Mouse (Mus musculus) forebrain, embryonic 12.5 days (tissue): Measurements from ENCODE around the gene Gnptg. TPM values are rescaled to one million over a fixed set of nuclear protein-coding genes. Genes with fewer than 3 reads are reported as not detected.

Source experiments
- ATAC-seq: fragments of 200-750 bp; cut with Nextera tagmentation; 2 replicates; pipeline ENCODE4 v1.8.0; 2017; ENCODE audit warnings: moderate TSS enrichment; ENCODE audit not compliant: low FRiP score
- H3K27ac ChIP-seq: fragments of 300-500 bp; sonication (generic); 2 replicates; pipeline ENCODE4 v1.5.1; 2016; ENCODE audit warnings: mild to moderate bottlenecking
- H3K27me3 ChIP-seq: fragments of 300-500 bp; sonication (generic); 2 replicates; pipeline ENCODE4 v1.6.1; 2016; ENCODE audit warnings: mild to moderate bottlenecking
- H3K36me3 ChIP-seq: fragments of 300-500 bp; sonication (generic); replicated peaks from 2 replicates; pipeline ENCODE4 v1.6.1; 2016; ENCODE audit warnings: mild to moderate bottlenecking
- H3K4me1 ChIP-seq: fragments of 300-500 bp; sonication (generic); 2 replicates; pipeline ENCODE4 v1.6.1; 2016
- H3K4me2 ChIP-seq: fragments of 300-500 bp; sonication (generic); 2 replicates; pipeline ENCODE4 v1.6.1; 2016; ENCODE audit warnings: mild to moderate bottlenecking, moderate library complexity
- H3K4me3 ChIP-seq: fragments of 300-500 bp; sonication (generic); replicated peaks from 2 replicates; pipeline ENCODE4 v1.5.1; 2016; ENCODE audit warnings: mild to moderate bottlenecking
- H3K9ac ChIP-seq: fragments of 300-500 bp; sonication (generic); 2 replicates; pipeline ENCODE4 v1.6.1; 2016; ENCODE audit warnings: mild to moderate bottlenecking
- H3K9me3 ChIP-seq: fragments of 300-500 bp; sonication (generic); 2 replicates; pipeline ENCODE4 v1.6.1; 2016
- WGBS: fragments of 180-500 bp; shearing (Covaris S2); methylation state at CpG from one replicate; pipeline ENCODE4 v1.1.7; 2016; 5-methylcytosine and 5-hydroxymethylcytosine counted together
- polyA plus RNA-seq: library from polyadenylated mRNA; unstranded; fragments of >200 nt; fragmentation: Nextera tagmentation; extraction: Ambion mirVana; gene quantifications from 2 replicates; pipeline ENCODE4 v1.2.1, GENCODE M21; 2016

The Gnptg gene
- 60.1 and 64.4 TPM in 2 replicates for polyA plus RNA-seq

DNA sequence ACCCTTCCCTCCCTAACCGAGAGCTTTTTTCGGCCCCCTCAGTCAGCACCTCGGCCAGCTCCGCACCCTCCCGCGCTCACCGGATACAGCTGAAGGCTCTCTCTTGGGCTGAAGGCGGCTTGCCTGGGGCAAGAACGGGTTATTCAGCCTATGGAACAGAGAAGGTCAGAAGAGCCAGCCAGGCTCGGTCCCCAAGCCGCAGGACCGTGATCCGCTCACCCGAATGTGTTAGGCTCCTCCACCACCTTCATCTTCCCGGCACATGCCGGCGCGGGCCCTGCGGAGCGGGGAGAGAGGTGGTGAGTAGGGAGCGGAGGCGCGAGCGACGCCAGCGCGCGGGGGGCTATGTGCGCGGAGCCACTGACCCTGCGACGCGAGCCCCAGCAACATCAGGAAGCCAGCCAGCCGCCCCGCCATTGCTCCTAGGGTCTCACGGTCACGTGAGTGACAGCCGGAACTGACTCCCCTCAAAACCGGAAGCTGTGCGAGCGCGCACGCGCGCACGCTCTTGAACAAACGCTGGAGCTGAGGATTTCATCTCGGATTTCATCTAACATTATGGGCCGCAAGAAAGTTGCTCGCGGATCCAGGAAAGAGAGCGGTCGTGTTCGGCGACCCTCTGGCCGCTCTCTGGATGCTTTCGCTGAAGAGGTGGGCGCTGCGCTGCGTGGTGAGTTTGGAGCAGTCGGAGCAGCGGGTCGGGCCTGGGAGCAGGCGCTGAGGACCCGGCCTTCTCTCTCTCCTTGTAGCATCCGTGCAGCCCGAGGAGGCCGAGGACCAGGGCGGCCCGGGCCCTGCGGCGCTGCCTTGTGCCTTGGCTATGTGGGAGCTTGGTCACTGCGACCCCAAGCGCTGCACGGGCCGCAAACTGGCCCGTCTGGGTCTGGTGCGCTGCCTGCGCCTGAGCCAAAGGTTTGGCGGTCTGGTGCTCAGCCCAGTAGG, at the start of gene Gnptg, which contains the start of gene Tsr3:
Gnptg (minus strand) TSS at position 430 of the 942 bp plus-strand sequence.
Tsr3 (plus strand) TSS at position 476 of the 942 bp plus-strand sequence.
- Histone ChIP-seq H3K36me3 (peaks cover 52% of the 10 kb centered on the region), H3K4me2 (peak within 1 kb of the TSS; percentile 97), H3K4me1 (peaks cover 23% of the 10 kb centered on the region), H3K9me3 (no peaks in the 10 kb centered on the region), H3K27ac (peak within 1 kb of the TSS; percentile 78), H3K4me3 (peak within 1 kb of the TSS; percentile 98), H3K27me3 (no peaks in the 10 kb centered on the region), H3K9ac (peak within 1 kb of the TSS; percentile 99)
- peak; percentile 87 for ATAC-seq
- WGBS, result 1% methylated on average over 80 of the region's 80 CpGs

DNA sequence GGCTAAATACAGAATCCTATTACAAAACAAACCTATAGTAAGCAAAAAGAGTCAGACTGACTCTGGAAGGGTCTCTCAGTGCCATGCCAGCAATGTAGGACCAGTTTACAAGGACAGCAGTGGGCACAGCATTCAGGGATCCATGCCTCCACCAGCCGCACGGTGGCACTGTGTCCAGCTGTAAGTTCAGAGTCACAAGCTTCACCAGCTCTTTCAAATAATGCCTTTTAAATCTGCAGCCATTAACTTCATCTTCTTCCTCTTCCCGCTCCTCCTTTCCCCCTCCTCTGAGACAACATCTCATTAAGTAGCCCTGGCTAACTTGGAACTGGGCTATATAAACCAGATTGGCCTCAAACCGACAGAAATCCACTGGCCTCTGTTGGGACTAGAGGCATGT, 48.9 kb upstream of the Gnptg start:
- ATAC-seq, result no peak
- Histone ChIP-seq H3K9me3 (no peaks in the 10 kb centered on the region), H3K27ac (no peak overlapping the region), H3K9ac (no peak overlapping the region), H3K4me1 (no peaks in the 10 kb centered on the region), H3K4me2 (no peak overlapping the region), H3K4me3 (no peak overlapping the region), H3K36me3 (no peaks in the 10 kb centered on the region), H3K27me3 (no peaks in the 10 kb centered on the region)
- 35% methylated on average over 4 of the region's 4 CpGs for WGBS

DNA sequence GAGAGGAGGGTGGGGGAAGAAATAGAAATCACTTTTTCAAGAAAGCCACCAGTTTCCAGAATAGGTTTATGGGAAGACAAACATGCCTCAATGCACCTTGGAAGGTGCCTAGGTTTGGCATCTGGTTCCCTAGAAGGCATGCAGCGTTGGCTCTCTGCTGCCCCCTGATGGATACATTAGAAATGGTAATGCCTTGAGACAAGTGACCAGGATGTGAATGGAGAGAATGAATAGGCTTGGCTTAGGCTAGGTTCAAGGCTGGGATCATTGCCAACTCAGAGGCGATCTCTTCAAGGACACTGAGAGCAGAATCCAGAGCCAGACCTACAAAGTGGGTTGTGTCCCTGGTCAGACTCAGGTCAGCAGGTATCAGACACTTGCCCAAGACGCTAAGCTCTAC, 45.1 kb upstream of the Gnptg start:
- H3K36me3 ChIP-seq, result no peaks in the 10 kb centered on the region
- 12% methylated on average over 3 of the region's 3 CpGs for WGBS
- no peak overlapping the region for H3K4me3 ChIP-seq
- no peaks in the 10 kb centered on the region for H3K9me3 ChIP-seq
- ATAC-seq, result no peak
- no peaks in the 10 kb centered on the region for H3K27me3 ChIP-seq
- no peak overlapping the region for H3K9ac ChIP-seq
- no peaks in the 10 kb centered on the region for H3K4me1 ChIP-seq
- H3K27ac ChIP-seq, result no peak overlapping the region
- H3K4me2 ChIP-seq, result no peak overlapping the region

DNA sequence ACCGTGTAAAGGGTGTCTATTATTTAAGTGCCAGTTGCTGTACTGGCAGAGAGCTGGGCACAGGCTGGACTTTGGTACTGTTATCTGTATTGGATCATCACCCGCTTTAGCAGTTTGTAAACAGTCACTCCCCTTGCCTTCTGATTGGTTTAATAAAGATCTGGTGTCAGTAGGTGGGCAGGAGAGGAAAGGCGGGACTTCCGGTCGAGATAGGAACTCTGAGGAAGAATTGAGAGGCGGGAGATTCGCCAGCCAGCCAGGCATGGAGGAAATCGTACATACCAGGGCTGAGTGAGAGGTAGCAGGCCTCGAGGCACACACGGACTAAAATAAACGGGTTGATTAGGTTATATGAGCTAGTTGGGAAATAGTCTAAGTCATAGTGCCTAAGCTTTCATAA, 42.2 kb upstream of the Gnptg start:
- 48% methylated on average over 11 of the region's 11 CpGs for WGBS
- H3K9ac ChIP-seq, result no peak overlapping the region
- ATAC-seq, result no peak
- no peak overlapping the region for H3K4me3 ChIP-seq
- no peak overlapping the region for H3K27ac ChIP-seq
- H3K36me3 ChIP-seq, result no peaks in the 10 kb centered on the region
- no peak overlapping the region for H3K4me2 ChIP-seq
- H3K27me3 ChIP-seq, result no peaks in the 10 kb centered on the region; the same call in 1 of the 2 replicates
- no peaks in the 10 kb centered on the region for H3K9me3 ChIP-seq
- no peaks in the 10 kb centered on the region for H3K4me1 ChIP-seq

DNA sequence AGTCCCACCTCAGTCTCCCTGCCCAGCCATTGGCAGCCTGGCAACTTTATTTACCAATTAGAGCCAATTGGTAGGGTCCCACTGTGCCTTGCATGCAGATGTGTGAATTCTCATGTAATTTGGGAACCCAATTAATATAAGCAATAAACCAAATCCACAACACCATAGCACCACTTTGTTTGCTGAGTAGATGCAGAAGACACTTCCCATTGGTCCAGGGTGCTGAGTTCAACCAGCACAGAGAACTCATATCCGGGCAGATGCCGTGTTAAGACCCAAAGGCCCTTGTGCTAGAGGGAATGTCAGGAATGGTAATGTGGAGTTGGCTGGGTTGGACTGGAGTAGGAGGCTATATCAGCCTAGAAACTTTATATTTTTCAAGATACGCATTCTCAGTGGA, 35.9 kb upstream of the Gnptg start:
- H3K4me1 ChIP-seq, result peaks cover 23% of the 10 kb centered on the region
- ATAC-seq, result no peak
- no peak overlapping the region for H3K9ac ChIP-seq
- H3K27ac ChIP-seq, result no peak overlapping the region
- H3K4me3 ChIP-seq, result no peak overlapping the region
- H3K27me3 ChIP-seq, result no peaks in the 10 kb centered on the region; the same call in 1 of the 2 replicates
- no peak overlapping the region for H3K4me2 ChIP-seq
- 95% methylated on average over 3 of the region's 3 CpGs for WGBS
- H3K9me3 ChIP-seq, result no peaks in the 10 kb centered on the region
- H3K36me3 ChIP-seq, result 0 out of 2 replicates have a peak, but pooled peaks cover 4% of the 10 kb centered on the region

DNA sequence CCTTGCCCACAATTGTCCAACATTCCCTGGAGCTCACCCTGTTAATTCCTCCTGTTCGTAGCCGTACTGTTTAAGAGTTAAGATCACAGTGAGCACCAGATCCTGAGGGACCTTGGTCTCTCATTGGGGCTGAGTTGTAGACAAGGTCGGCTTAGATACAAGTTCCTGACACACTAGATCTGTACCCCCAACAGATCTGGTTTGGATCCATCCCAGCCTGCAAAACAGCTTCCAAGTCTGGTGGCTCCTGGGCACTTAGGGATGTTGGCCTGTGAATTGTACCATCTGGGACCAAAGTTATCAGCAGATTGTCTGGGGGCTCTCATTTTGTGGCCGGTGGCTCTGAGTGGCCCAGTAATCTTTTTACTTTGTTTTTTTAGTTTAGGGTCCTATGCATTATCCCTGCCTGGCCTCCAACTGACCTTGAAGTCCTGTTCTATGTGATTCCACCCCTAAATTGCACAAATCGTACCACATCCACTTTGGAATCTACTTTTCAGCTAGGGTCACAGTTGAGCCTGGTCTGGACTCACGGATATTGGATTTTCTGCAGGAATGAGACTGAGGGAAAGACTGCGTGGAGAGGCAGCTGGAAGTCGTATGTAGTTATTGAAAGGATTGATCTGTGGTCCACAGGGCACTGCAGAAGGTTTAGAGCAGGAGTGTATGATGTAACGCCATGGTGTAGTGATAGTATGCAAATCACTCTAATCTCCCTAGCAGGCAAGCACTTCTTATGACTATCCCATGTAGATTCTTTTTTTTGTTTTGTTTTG, 34.8 kb upstream of the Gnptg start, which contains the start of gene Ube2i:
Ube2i (minus strand) TSS at position 52 of the 776 bp plus-strand sequence.
- Histone ChIP-seq H3K27ac (peak within 1 kb of the TSS; percentile 97), H3K9ac (peak within 1 kb of the TSS; percentile 99), H3K36me3 (peaks cover 6% of the 10 kb centered on the region), H3K9me3 (no peaks in the 10 kb centered on the region), H3K4me1 (peaks cover 33% of the 10 kb centered on the region), H3K4me2 (peak within 1 kb of the TSS; percentile 99), H3K27me3 (no peaks in the 10 kb centered on the region; the same call in 1 of the 2 replicates), H3K4me3 (peak within 1 kb of the TSS; percentile 97)
- ATAC-seq, result no peak
- 84% methylated on average over 9 of the region's 9 CpGs for WGBS

DNA sequence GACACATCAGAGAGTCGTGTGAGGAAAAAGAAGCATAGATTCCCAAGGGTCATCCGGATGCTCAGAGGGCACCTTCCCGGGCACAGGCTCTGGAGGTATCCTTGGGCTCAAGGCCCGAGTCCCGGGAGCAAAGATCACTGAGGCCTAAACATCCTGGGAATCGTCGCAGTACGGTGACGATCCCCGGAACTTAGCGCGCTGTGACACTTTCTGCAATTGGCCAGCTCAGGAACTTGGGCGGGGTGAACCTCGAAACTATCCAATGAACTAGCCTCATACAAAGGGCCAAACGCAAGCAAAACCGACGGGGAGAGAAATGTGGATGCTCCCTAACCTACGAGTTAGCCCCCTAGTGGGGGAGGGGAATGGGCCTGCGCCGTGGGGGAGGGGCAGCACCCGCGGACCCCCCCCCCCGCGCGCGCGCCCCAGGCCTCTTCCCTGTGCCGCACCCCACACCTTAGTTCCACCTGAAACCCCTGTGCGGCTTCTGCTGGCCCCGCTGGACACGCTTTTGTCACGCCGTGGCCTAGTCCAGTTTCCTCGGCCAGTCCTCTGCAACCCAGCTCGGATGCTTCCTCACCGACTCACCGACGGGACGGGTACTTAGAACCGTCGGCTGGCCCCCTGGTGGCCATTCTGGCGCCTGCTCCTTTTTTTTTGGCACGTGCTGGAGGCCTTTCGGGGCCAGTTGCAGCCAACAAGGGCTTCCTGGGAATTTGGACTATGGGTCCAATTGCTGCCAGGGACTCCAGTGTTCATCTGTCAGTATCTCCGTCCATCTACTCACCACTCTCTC, 34.0 kb upstream of the Gnptg start:
- Histone ChIP-seq H3K27ac (peak overlapping the region; percentile 97), H3K36me3 (peaks cover 15% of the 10 kb centered on the region), H3K9me3 (no peaks in the 10 kb centered on the region), H3K9ac (peak overlapping the region; percentile 99), H3K4me2 (peak overlapping the region; percentile 99), H3K27me3 (no peaks in the 10 kb centered on the region; the same call in 1 of the 2 replicates), H3K4me1 (peaks cover 39% of the 10 kb centered on the region), H3K4me3 (peak overlapping the region; percentile 97)
- peak; percentile 92 for ATAC-seq
- WGBS, result under 1% methylated on average over 43 of the region's 45 CpGs

DNA sequence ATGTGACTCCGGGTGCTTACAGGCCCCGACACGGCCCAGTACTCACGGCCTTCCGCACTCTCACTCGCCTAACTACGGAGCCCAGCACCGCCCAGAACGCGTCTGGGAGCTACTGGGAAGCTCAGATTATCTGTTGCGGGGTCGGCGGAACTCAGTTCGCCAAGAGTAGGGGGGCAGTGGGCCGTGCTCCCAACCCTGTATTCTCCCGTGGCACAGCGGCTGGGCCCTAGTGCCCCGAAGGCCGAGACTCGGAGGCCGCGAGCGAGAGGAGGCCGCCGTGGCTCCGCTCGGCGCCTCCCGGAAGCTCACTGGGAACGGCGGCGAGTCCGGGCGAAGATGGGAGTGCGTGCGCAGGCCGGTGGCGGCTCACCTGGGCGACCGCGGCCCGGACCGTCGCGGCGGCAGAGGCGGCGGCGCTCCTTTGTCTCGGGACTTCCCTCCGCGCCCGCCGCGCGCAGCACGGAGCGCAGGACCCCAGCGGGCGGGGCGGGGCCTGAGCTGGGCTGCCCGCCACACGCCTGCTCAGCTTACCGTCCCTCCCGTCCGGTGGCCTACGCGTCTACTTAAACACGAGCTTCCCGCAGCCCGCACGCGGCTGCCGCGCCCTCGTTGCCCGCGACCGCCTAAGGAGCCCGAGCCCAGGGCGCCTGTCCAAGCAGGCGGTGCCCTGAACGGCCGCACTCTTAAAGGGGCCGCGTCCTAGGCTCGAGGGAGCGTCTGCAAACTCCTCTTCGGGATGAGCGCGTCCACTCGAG, 33.2 kb upstream of the Gnptg start:
- Histone ChIP-seq H3K4me1 (peaks cover 39% of the 10 kb centered on the region), H3K9ac (peak overlapping the region; percentile 99), H3K4me3 (peak overlapping the region; percentile 97), H3K36me3 (peaks cover 22% of the 10 kb centered on the region), H3K27ac (peak overlapping the region; percentile 97), H3K9me3 (no peaks in the 10 kb centered on the region), H3K4me2 (peak overlapping the region; percentile 99), H3K27me3 (no peaks in the 10 kb centered on the region)
- ATAC-seq, result peak; percentile 93
- under 1% methylated on average over 85 of the region's 92 CpGs for WGBS

DNA sequence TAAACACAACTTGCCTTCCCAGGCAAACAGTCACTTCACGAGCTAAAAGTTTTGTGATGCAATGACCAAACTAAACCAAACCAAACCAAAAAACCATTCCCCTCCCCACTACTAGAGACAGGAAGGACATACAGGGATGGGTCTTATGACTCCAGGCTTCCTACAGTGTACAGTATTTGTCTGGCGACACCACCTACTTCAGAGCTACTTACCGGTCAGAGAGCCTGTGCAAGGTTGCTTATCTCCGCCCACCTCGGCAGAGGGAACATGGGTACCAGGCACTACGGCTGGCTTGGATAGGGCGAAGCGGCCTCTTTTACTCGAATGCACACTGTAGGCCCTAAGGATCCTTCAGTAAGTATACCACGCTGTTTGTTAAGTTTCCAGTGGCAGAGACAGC, 32.4 kb upstream of the Gnptg start:
- Histone ChIP-seq H3K27me3 (no peaks in the 10 kb centered on the region), H3K9ac (peak overlapping the region; percentile 99), H3K4me3 (peak overlapping the region; percentile 97), H3K9me3 (no peaks in the 10 kb centered on the region), H3K27ac (peak overlapping the region; percentile 97), H3K36me3 (peaks cover 31% of the 10 kb centered on the region), H3K4me1 (peaks cover 39% of the 10 kb centered on the region), H3K4me2 (peak overlapping the region; percentile 99)
- ATAC-seq, result no peak
- 1% methylated on average over 10 of the region's 10 CpGs for WGBS

DNA sequence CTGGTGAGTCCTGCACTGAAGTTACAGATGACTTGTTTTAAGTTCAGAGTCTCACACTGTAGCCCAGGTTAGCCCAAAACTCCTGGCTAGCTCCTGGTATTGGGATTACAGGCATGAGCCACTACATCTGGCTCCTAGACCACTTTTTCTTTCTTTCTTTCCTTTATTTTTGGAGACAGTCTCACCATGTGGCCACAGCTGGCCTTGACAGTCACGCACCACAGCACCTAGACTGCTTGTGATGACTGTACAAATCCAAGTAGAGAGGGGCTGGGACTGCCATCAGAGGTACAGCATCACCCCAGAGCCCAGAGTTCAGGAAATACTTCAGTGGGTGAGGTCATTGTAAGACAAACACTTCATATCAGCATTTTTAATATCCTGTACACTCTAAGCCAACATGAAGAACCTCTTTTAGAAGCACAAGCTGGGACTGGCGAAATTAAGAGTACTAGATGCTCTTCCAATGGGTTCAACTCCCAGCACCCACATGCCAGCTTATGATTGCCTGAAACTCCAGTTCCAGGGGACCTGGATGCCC, 30.9 kb upstream of the Gnptg start:
- peaks cover 45% of the 10 kb centered on the region for H3K36me3 ChIP-seq
- H3K9ac ChIP-seq, result peak overlapping the region; percentile 21; the same call in 1 of the 2 replicates
- H3K27ac ChIP-seq, result no peak overlapping the region
- WGBS, result 91% methylated on average over 2 of the region's 2 CpGs
- peaks cover 39% of the 10 kb centered on the region for H3K4me1 ChIP-seq
- ATAC-seq, result no peak
- H3K9me3 ChIP-seq, result no peaks in the 10 kb centered on the region
- H3K4me3 ChIP-seq, result peak overlapping the region; percentile 97
- no peaks in the 10 kb centered on the region for H3K27me3 ChIP-seq
- H3K4me2 ChIP-seq, result peak overlapping the region; percentile 99

DNA sequence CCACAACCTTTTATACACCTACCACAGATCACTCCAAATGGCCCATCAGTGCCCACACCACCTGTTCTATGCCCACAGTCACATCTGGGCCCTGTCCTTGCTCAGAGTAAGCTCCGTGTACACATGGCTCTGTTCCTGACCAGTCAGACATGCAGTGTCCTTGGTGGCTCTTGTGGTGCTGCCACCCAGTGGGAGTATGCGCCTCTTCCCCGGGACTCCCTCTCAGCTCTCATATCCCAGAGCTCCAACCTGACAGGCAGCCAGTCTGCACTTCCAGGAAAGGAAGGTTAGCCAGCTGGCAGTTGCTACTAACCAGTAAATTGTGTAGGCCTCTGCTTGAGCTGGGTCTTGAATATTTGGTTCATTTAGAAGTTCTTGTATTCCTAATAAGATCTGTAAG, 24.5 kb upstream of the Gnptg start:
- WGBS, result 81% methylated on average over 3 of the region's 3 CpGs
- no peak overlapping the region for H3K4me2 ChIP-seq

More for the DNA sequence above, 24.5 kb upstream of the Gnptg start:
- H3K4me3 ChIP-seq, result no peak overlapping the region
- peaks cover 83% of the 10 kb centered on the region for H3K36me3 ChIP-seq
- H3K9me3 ChIP-seq, result no peaks in the 10 kb centered on the region
- H3K9ac ChIP-seq, result no peak overlapping the region
- H3K4me1 ChIP-seq, result peaks cover 3% of the 10 kb centered on the region
- H3K27ac ChIP-seq, result no peak overlapping the region
- no peaks in the 10 kb centered on the region for H3K27me3 ChIP-seq
- ATAC-seq, result no peak
